Mouse (Mus musculus) forebrain, postnatal 0 days (tissue): ENCODE measurements around the gene Vgll4. TPM values are rescaled to one million over a fixed set of nuclear protein-coding genes. Genes with fewer than 3 reads are reported as not detected.

ENCODE experiments used
- ATAC-seq: fragments of 200-750 bp; cut with Nextera tagmentation; 2 replicates; pipeline ENCODE4 v1.8.0; 2017; ENCODE audit warnings: mild to moderate bottlenecking, moderate library complexity
- DNase-seq: peaks from one replicate; pipeline ENCODE4 v3.0.0-alpha.2; 2015
- H3K27ac ChIP-seq: fragments of 300-500 bp; sonication (generic); 2 replicates; pipeline ENCODE4 v1.5.1; 2014; ENCODE audit warnings: low read depth, mild to moderate bottlenecking, antibody characterized with exemption, low read length, moderate library complexity, mixed read lengths
- H3K27me3 ChIP-seq: fragments of 300-500 bp; sonication (generic); 2 replicates; pipeline ENCODE4 v1.6.1; 2014; ENCODE audit warnings: mild to moderate bottlenecking, low read length, mixed read lengths; ENCODE audit not compliant: insufficient read depth
- H3K36me3 ChIP-seq: fragments of 300-500 bp; sonication (generic); 2 replicates; pipeline ENCODE4 v1.6.1; 2014; ENCODE audit warnings: mild to moderate bottlenecking, moderate library complexity; ENCODE audit not compliant: insufficient read depth
- H3K4me1 ChIP-seq: fragments of 300-500 bp; sonication (generic); 2 replicates; pipeline ENCODE4 v1.6.1; 2014; ENCODE audit warnings: antibody characterized with exemption; ENCODE audit not compliant: insufficient read depth
- H3K4me2 ChIP-seq: fragments of 300-500 bp; sonication (generic); 2 replicates; pipeline ENCODE4 v1.6.1; 2014; ENCODE audit warnings: low read depth, mild to moderate bottlenecking, moderate library complexity
- H3K4me3 ChIP-seq: fragments of 300-500 bp; sonication (generic); 2 replicates; pipeline ENCODE4 v1.5.1; 2014; ENCODE audit warnings: low read depth, low read length, mixed read lengths
- H3K9ac ChIP-seq: fragments of 300-500 bp; sonication (generic); 2 replicates; pipeline ENCODE4 v1.6.1; 2014; ENCODE audit warnings: mild to moderate bottlenecking
- H3K9me3 ChIP-seq: fragments of 300-500 bp; sonication (generic); 2 replicates; pipeline ENCODE4 v1.6.1; 2016; ENCODE audit warnings: low read length
- CTCF ChIP-seq: sonication (generic); IDR thresholded peaks from 2 replicates; pipeline ENCODE4 v1.5.1; 2016; ENCODE audit warnings: antibody characterized with exemption, control low read depth, low read depth
- WGBS: fragments of 180-500 bp; shearing (Covaris S2); extraction: QIAGEN DNeasy Blood & Tissue Kit; methylation state at CpG from one replicate; pipeline ENCODE4 v1.1.7; 2014; 5-methylcytosine and 5-hydroxymethylcytosine counted together
- polyA plus RNA-seq: library from polyadenylated mRNA; unstranded; fragments of >200 nt; fragmentation: Nextera tagmentation; extraction: Ambion mirVana; gene quantifications from 2 replicates; pipeline ENCODE4 v1.2.1, GENCODE M21; 2015
- total RNA-seq: library from RNA; depleted of rRNA; stranded (reverse); fragments of >200 nt; gene quantifications from 2 replicates; pipeline ENCODE4 v1.2.3, GENCODE M21; 2014

Vgll4 gene
- total and polyA plus RNA-seq, 2 experiments from 2014 or later: 58.0 to 59.2 TPM

- H3K36me3 ChIP-seq: no peaks in the 10 kb centered on the region
- no peak overlapping the region for H3K4me2 ChIP-seq
- H3K9ac ChIP-seq: no peak overlapping the region
- no peak for TF ChIP-seq CTCF
- no peaks in the 10 kb centered on the region; the same call in 1 of the 2 replicates for H3K27me3 ChIP-seq
- no peaks in the 10 kb centered on the region for H3K9me3 ChIP-seq
- H3K27ac ChIP-seq: no peak overlapping the region
- H3K4me1 ChIP-seq: no peaks in the 10 kb centered on the region
- DNase-seq (no peak), ATAC-seq (no peak)
- WGBS: 58% methylated on average over 8 of the region's 8 CpGs
- H3K4me3 ChIP-seq: no peak overlapping the region
These were observed 28.5 kb downstream of the Vgll4 start for GRCm38 (mm10) chr6:114941201-114941849.

- Histone ChIP-seq H3K4me3 (no peak overlapping the region), H3K4me2 (no peak overlapping the region), H3K36me3 (no peaks in the 10 kb centered on the region), H3K9me3 (no peaks in the 10 kb centered on the region), H3K4me1 (no peaks in the 10 kb centered on the region), H3K27me3 (no peaks in the 10 kb centered on the region; the same call in 1 of the 2 replicates), H3K27ac (no peak overlapping the region), H3K9ac (no peak overlapping the region)
- WGBS: 84% methylated on average over 2 of the region's 2 CpGs
- ATAC-seq (no peak), DNase-seq (no peak)
- TF ChIP-seq CTCF: no peak
These were observed 30.1 kb downstream of the Vgll4 start for GRCm38 (mm10) chr6:114939666-114940065.

GRCm38 (mm10) chr6:114936941-114937313 is 32.9 kb downstream of the Vgll4 start:
- no peak for ATAC-seq
- Histone ChIP-seq H3K9me3 (no peaks in the 10 kb centered on the region), H3K4me3 (no peak overlapping the region), H3K27me3 (no peaks in the 10 kb centered on the region; the same call in 1 of the 2 replicates), H3K27ac (no peak overlapping the region), H3K4me2 (no peak overlapping the region), H3K9ac (no peak overlapping the region), H3K36me3 (no peaks in the 10 kb centered on the region), H3K4me1 (no peaks in the 10 kb centered on the region)
- DNase-seq: no peak
- WGBS: 83% methylated on average over 5 of the region's 5 CpGs
- TF ChIP-seq CTCF: no peak

GRCm38 (mm10) chr6:114936297-114936940 is 33.4 kb downstream of the Vgll4 start:
- no peaks in the 10 kb centered on the region; the same call in 1 of the 2 replicates for H3K27me3 ChIP-seq
- TF ChIP-seq CTCF: no peak
- no peak overlapping the region for H3K4me3 ChIP-seq
- DNase-seq (no peak), ATAC-seq (no peak)
- 0 out of 2 replicates have a peak, but pooled peaks cover 5% of the 10 kb centered on the region for H3K4me1 ChIP-seq
- H3K27ac ChIP-seq: no peak overlapping the region
- WGBS: 84% methylated on average over 19 of the region's 19 CpGs
- no peak overlapping the region for H3K9ac ChIP-seq
- no peaks in the 10 kb centered on the region for H3K9me3 ChIP-seq
- no peaks in the 10 kb centered on the region for H3K36me3 ChIP-seq
- H3K4me2 ChIP-seq: no peak overlapping the region

- Histone ChIP-seq H3K27me3 (no peaks in the 10 kb centered on the region; the same call in 1 of the 2 replicates), H3K27ac (no peak overlapping the region), H3K9ac (no peak overlapping the region), H3K36me3 (no peaks in the 10 kb centered on the region), H3K9me3 (no peaks in the 10 kb centered on the region), H3K4me1 (peaks cover 14% of the 10 kb centered on the region), H3K4me2 (no peak overlapping the region), H3K4me3 (no peak overlapping the region)
- 75% methylated on average over 3 of the region's 3 CpGs for WGBS
- DNase-seq (no peak), ATAC-seq (no peak)
- no peak for TF ChIP-seq CTCF
These were observed 34.4 kb downstream of the Vgll4 start for GRCm38 (mm10) chr6:114935362-114935761.

- ATAC-seq (no peak), DNase-seq (no peak)
- Histone ChIP-seq H3K9ac (no peak overlapping the region), H3K4me2 (no peak overlapping the region), H3K4me1 (peaks cover 22% of the 10 kb centered on the region), H3K27me3 (no peaks in the 10 kb centered on the region; the same call in 1 of the 2 replicates), H3K4me3 (no peak overlapping the region), H3K9me3 (no peaks in the 10 kb centered on the region), H3K27ac (no peak overlapping the region), H3K36me3 (no peaks in the 10 kb centered on the region)
- 75% methylated on average over 11 of the region's 11 CpGs for WGBS
- no peak for TF ChIP-seq CTCF
These were observed 35.7 kb downstream of the Vgll4 start for GRCm38 (mm10) chr6:114934045-114934444.

GRCm38 (mm10) chr6:114932991-114933392 is 36.8 kb downstream of the Vgll4 start:
- Histone ChIP-seq H3K36me3 (no peaks in the 10 kb centered on the region), H3K4me3 (no peak overlapping the region), H3K27me3 (no peaks in the 10 kb centered on the region; the same call in 1 of the 2 replicates), H3K4me1 (peaks cover 22% of the 10 kb centered on the region), H3K4me2 (no peak overlapping the region), H3K9ac (no peak overlapping the region), H3K27ac (no peak overlapping the region), H3K9me3 (no peaks in the 10 kb centered on the region)
- no peak for TF ChIP-seq CTCF
- DNase-seq: no peak
- no peak for ATAC-seq
- WGBS: 89% methylated on average over 3 of the region's 3 CpGs
